Mouse (Mus musculus) cerebellum, adult 9-10 months (tissue): ENCODE measurements at regions not wholly inside any gene's neighbourhood (a gene's known extent, or its start where the extent isn't known, plus 50 kb on each side); places are given as distances from the start of the nearest gene placed in this dataset.
A peak's percentile ranks its signal among the peaks of the same experiment; 100 is the strongest.
"Not testable (repeated sequence)": the region's sequence is repeated elsewhere in the genome, so short reads cannot be mapped to it uniquely, and the experiment has no call there.

Experiments
- DNase-seq: peaks from one replicate; pipeline ENCODE4 v3.0.0; 2022

GRCm38 (mm10) chr10:38704762-38705130 lies 116.8 kb downstream of the Rfpl4b start:
- DNase-seq, result not testable (repeated sequence)

GRCm38 (mm10) chr10:38703954-38704761 lies 117.4 kb downstream of the Rfpl4b start:
- DNase-seq, result no peak

- DNase-seq, result no peak
Observed at GRCm38 (mm10) chr10:38677453-38677852, 144.1 kb downstream of the Rfpl4b start.

GRCm38 (mm10) chr10:38668610-38669009 lies 153.0 kb downstream of the Rfpl4b start:
- peak; percentile 74 for DNase-seq

- DNase-seq, result peak; percentile 56
Observed at GRCm38 (mm10) chr10:38667841-38668240, 153.7 kb downstream of the Rfpl4b start.

GRCm38 (mm10) chr10:38635695-38636094 lies 185.9 kb downstream of the Rfpl4b start:
- no peak for DNase-seq

GRCm38 (mm10) chr10:38629907-38630505 lies 191.6 kb downstream of the Rfpl4b start:
- DNase-seq, result no peak

- DNase-seq, result no peak
Observed at GRCm38 (mm10) chr10:38623399-38623798, 198.2 kb downstream of the Rfpl4b start.

GRCm38 (mm10) chr10:38609606-38610510 lies 211.7 kb downstream of the Rfpl4b start:
- DNase-seq, result no peak

GRCm38 (mm10) chr10:38586061-38586460 lies 235.5 kb downstream of the Rfpl4b start:
- no peak for DNase-seq

- DNase-seq, result no peak
Observed at GRCm38 (mm10) chr10:38575726-38576125, 245.9 kb downstream of the Rfpl4b start.

GRCm38 (mm10) chr10:38573728-38574127 lies 247.9 kb downstream of the Rfpl4b start:
- DNase-seq, result no peak

GRCm38 (mm10) chr10:38573146-38573545 lies 248.4 kb downstream of the Rfpl4b start:
- DNase-seq, result no peak

GRCm38 (mm10) chr10:38567270-38567669 lies 254.3 kb downstream of the Rfpl4b start:
- DNase-seq, result no peak

GRCm38 (mm10) chr10:38566361-38566760 lies 255.2 kb downstream of the Rfpl4b start:
- no peak for DNase-seq

GRCm38 (mm10) chr10:38555040-38555439 lies 266.5 kb downstream of the Rfpl4b start:
- DNase-seq, result peak; percentile 5

GRCm38 (mm10) chr10:38553688-38554680 lies 267.6 kb downstream of the Rfpl4b start:
- DNase-seq, result peak; percentile 62

GRCm38 (mm10) chr10:38553326-38553687 lies 268.3 kb downstream of the Rfpl4b start:
- peak; percentile 2 for DNase-seq

- DNase-seq, result no peak
Observed at GRCm38 (mm10) chr10:38552350-38553076, 269.1 kb downstream of the Rfpl4b start.

- no peak for DNase-seq
Observed at GRCm38 (mm10) chr10:38540031-38540430, 281.5 kb downstream of the Rfpl4b start.

GRCm38 (mm10) chr10:38538766-38539165 lies 282.8 kb downstream of the Rfpl4b start:
- no peak for DNase-seq
